Mouse (Mus musculus) gastrocnemius, adult 2 months (tissue): ENCODE measurements around the gene Zfc3h1. TPM values are rescaled to one million over a fixed set of nuclear protein-coding genes. Genes with fewer than 3 reads are reported as not detected.

Source experiments
- DNase-seq: peaks from one replicate; pipeline ENCODE4 v3.0.0; 2022
- H3K27ac ChIP-seq: fragments of 200-600 bp; 2 replicates; pipeline ENCODE4 v1.8.1; 2022; ENCODE audit warnings: mild to moderate bottlenecking
- H3K4me3 ChIP-seq: fragments of 200-600 bp; 2 replicates; pipeline ENCODE4 v1.8.1; 2022; ENCODE audit warnings: mild to moderate bottlenecking, moderate library complexity
- CTCF ChIP-seq: fragments of 200-600 bp; IDR thresholded peaks from 2 replicates; pipeline ENCODE4 v1.8.1; 2022; ENCODE audit warnings: antibody characterized with exemption, mild to moderate bottlenecking, moderate library complexity
- intact Hi-C: fragments of 180-260 bp; cut with DNase I; formaldehyde crosslinking; loops from one replicate; pipeline ENCODE4 v1.15.1; 2025
- total RNA-seq, 2 experiments: library from RNA; stranded (reverse); gene quantifications; 2 replicates each; pipeline ENCODE4 v1.2.3; 2021

The Zfc3h1 gene
- total RNA-seq, 2 experiments from 2014 or later: 13.0 to 14.5 TPM

- DNase-seq: no peak
- TF ChIP-seq CTCF: no peak
- Histone ChIP-seq H3K4me3 (no peak overlapping the region), H3K27ac (no peak overlapping the region)
- intact Hi-C loops: no loop called here
Observed at GRCm38 (mm10) chr10:115391076-115391475, 6.3 kb downstream of the Zfc3h1 start.

- no peak for DNase-seq
- intact Hi-C loops: no loop called here
- no peak for TF ChIP-seq CTCF
Observed at GRCm38 (mm10) chr10:115391896-115392295, 7.1 kb downstream of the Zfc3h1 start.

GRCm38 (mm10) chr10:115406393-115406792 is 21.6 kb downstream of the Zfc3h1 start:
- H3K27ac ChIP-seq: no peak overlapping the region
- H3K4me3 ChIP-seq: no peak overlapping the region
- intact Hi-C loops: loop anchor here (5.0 kb wide), 2 partner anchors 189 to 211 kb away; no protein-coding TSS in a partner anchor
- DNase-seq: peak; percentile 48
- TF ChIP-seq CTCF: peak; percentile 79

More at GRCm38 (mm10) chr10:115391896-115392295, 7.1 kb downstream of the Zfc3h1 start:
- H3K4me3 ChIP-seq: no peak overlapping the region
- H3K27ac ChIP-seq: no peak overlapping the region

- H3K4me3 ChIP-seq: no peak overlapping the region
- intact Hi-C loops: no loop called here
- no peak overlapping the region for H3K27ac ChIP-seq
- DNase-seq: no peak
- TF ChIP-seq CTCF: no peak
Observed at GRCm38 (mm10) chr10:115413496-115413895, 28.7 kb downstream of the Zfc3h1 start.

GRCm38 (mm10) chr10:115414056-115414455 is 29.3 kb downstream of the Zfc3h1 start:
- no peak for TF ChIP-seq CTCF
- no peak overlapping the region for H3K27ac ChIP-seq
- no peak overlapping the region for H3K4me3 ChIP-seq
- intact Hi-C loops: no loop called here
- no peak for DNase-seq

GRCm38 (mm10) chr10:115421976-115422375 is 37.2 kb downstream of the Zfc3h1 start:
- no peak for DNase-seq
- Histone ChIP-seq H3K4me3 (no peak overlapping the region), H3K27ac (no peak overlapping the region)
- intact Hi-C loops: no loop called here
- no peak for TF ChIP-seq CTCF

- no peak for DNase-seq
- intact Hi-C loops: no loop called here
- no peak for TF ChIP-seq CTCF
- H3K27ac ChIP-seq: no peak overlapping the region
- no peak overlapping the region for H3K4me3 ChIP-seq
Observed at GRCm38 (mm10) chr10:115425351-115425750, 40.6 kb downstream of the Zfc3h1 start.

- H3K27ac ChIP-seq: no peak overlapping the region
- intact Hi-C loops: no loop called here
- no peak for DNase-seq
- TF ChIP-seq CTCF: no peak
- H3K4me3 ChIP-seq: no peak overlapping the region
Observed at GRCm38 (mm10) chr10:115437286-115437685, 52.5 kb downstream of the Zfc3h1 start.

- TF ChIP-seq CTCF: no peak
- no peak overlapping the region for H3K27ac ChIP-seq
- DNase-seq: no peak
- H3K4me3 ChIP-seq: no peak overlapping the region
- intact Hi-C loops: no loop called here
Observed at GRCm38 (mm10) chr10:115448614-115449013, 63.9 kb downstream of the Zfc3h1 start.

GRCm38 (mm10) chr10:115457368-115458021 is 72.7 kb downstream of the Zfc3h1 start:
- no peak overlapping the region for H3K4me3 ChIP-seq
- no peak for DNase-seq
- no peak for TF ChIP-seq CTCF
- H3K27ac ChIP-seq: no peak overlapping the region
- intact Hi-C loops: no loop called here

- H3K4me3 ChIP-seq: no peak overlapping the region
- no peak overlapping the region for H3K27ac ChIP-seq
- intact Hi-C loops: no loop called here
- TF ChIP-seq CTCF: no peak
- DNase-seq: no peak
Observed at GRCm38 (mm10) chr10:115462646-115463045, 77.9 kb downstream of the Zfc3h1 start.

- H3K4me3 ChIP-seq: no peak overlapping the region
- TF ChIP-seq CTCF: no peak
- H3K27ac ChIP-seq: no peak overlapping the region
- intact Hi-C loops: no loop called here
- no peak for DNase-seq
Observed at GRCm38 (mm10) chr10:115465072-115465471, 80.3 kb downstream of the Zfc3h1 start.

GRCm38 (mm10) chr10:115465778-115466177 is 81.0 kb downstream of the Zfc3h1 start:
- DNase-seq: no peak
- H3K27ac ChIP-seq: no peak overlapping the region
- intact Hi-C loops: no loop called here
- H3K4me3 ChIP-seq: no peak overlapping the region
- TF ChIP-seq CTCF: no peak

- H3K27ac ChIP-seq: no peak overlapping the region
- no peak for DNase-seq
- TF ChIP-seq CTCF: no peak
- intact Hi-C loops: no loop called here
- no peak overlapping the region for H3K4me3 ChIP-seq
Observed at GRCm38 (mm10) chr10:115467985-115468384, 83.2 kb downstream of the Zfc3h1 start.
